Mouse (Mus musculus) liver, adult 10 weeks (tissue): ENCODE results near the gene Slc9a8. TPM values are rescaled to one million over a fixed set of nuclear protein-coding genes. Genes with fewer than 3 reads are reported as not detected.

ENCODE experiments used
- polyA plus RNA-seq: library from polyadenylated mRNA; stranded (reverse); fragments of 350-450 nt; fragmentation: Illumina TruSeq; extraction: RNeasy Lipid Tissue Mini Kit (QIAGEN cat#74804); gene quantifications from one replicate; pipeline ENCODE4 v1.2.3, GENCODE M21; 2014; ENCODE audit warnings: low read depth, low replicate concordance

The Slc9a8 gene
- 10.3 TPM for polyA plus RNA-seq

DNA sequence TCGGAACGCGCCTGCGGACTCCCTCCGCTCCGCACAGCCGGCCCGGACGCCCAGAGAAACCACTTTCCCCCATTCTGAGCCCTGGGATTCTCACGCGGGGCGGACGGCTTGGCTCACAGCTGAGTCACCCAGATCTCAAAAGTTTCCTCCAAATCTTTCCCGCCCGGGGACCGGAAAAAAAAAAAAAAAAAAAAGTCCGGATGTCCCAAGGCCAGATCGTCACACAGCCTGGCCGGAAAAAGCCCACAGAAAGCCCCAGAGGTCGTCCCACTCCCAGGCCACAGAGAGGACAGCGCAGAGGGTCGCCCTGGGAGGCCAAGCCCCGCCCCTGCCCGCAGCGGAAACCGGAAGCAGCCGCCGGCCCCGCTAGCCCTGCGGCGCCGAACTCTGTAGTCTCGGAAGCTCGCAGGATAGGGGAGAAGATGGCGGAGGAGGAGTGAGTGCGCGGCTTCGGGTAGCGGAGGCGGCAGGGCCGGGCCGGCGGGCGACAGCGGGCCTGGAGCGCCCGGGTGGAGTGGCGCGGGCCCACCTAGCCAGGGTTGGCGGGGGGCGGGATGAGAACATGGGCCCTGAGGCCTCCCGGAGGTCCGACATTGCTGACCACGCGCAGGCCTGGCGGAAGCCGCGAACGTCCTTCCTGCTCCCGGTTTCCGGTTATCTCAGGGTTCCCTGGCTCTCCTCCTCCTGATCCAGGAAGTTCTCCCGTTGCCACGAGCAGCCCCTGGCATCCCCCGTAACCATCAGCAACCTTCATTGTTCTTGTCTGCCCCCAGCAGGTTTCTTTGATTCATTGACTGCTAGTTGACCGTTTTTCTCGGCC, at the start of gene Slc9a8:
Slc9a8 (plus strand) TSS at position 383 of the 820 bp plus-strand sequence.

GRCm38 (mm10) chr2:167491757-167492708, 70.5 kb downstream of the Slc9a8 start, which contains the start of gene Rnf114:
Rnf114 (plus strand) TSS chr2:167492645.

DNA sequence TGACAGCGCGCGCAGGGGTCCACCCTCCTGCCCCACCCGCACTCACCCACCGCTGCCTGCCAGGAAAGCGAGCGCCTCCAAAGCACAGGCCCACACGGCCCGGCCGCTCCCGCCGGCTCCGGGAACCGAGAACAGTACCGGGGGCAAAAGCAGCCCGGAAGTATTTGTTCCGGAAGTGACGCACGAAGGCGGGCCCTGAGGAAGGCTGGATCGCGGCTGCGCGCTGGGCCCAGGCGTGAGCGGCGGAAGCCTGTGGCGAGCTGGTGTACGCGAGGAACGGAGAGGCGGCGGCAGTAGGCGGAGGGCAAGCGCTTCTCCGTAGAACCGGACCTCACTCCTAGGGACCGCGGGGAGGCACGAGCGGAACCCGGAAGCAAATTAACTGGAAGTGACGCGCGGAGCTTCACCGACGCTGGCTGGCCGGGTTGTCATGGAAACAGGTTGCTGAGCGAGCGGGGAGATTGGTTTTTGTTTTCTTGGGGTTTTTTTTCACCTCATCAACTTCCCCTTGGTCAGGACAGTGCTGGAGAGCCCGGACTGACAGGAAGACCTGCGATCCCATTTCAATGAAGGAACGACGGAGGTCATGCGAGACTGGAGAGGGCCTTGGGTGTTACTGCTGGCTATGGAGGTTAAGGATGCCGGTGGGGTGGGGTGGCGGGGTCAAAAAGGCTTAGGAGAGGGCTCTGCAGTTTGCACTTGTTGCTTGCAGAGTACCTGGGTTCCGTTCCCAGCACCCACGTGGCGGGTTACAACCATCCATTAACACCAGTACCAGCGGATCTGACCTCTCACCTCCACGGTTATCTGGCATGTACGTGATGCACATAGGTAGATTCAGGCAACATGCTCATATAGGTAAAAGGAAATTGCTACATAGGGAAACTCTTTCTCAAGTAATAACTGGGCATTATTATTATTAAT, 71.5 kb downstream of the Slc9a8 start, which contains the start of gene Spata2:
Spata2 (minus strand) TSS at position 175 of the 924 bp plus-strand sequence.

Other genes with a start within 250 kb of the Slc9a8 start
- gene Kcnb1, start 231.6 kb upstream of the Slc9a8 start, polyA plus RNA-seq, result 0.56 TPM
- 0.24 TPM for gene Ptgis, start 181.1 kb upstream of the Slc9a8 start, polyA plus RNA-seq
- 5.0 TPM for gene B4galt5, start 72.5 kb upstream of the Slc9a8 start, polyA plus RNA-seq
- gene Rnf114, start 70.9 kb downstream of the Slc9a8 start, polyA plus RNA-seq, result 19.9 TPM
- gene Spata2, start 71.2 kb downstream of the Slc9a8 start, polyA plus RNA-seq, result 1.7 TPM
- not detected for gene Snai1, start 116.5 kb downstream of the Slc9a8 start, polyA plus RNA-seq
- 45.4 TPM for gene Ube2v1, start 210.4 kb downstream of the Slc9a8 start, polyA plus RNA-seq
- not detected for gene Gm20431, start 239.8 kb downstream of the Slc9a8 start, polyA plus RNA-seq